In genomic region chr6:15063246-15063645, GRCm38 (mm10) we compare ENCODE assay signal across 24 mouse cellular contexts.
DNase-seq lines count a peak whose midpoint lies in the region; ATAC-seq and TF ChIP-seq lines count a peak whose summit lies in the region.
"Had no signal": no experiment of that assay in that cellular context is flagged by ENCODE, and none has a peak within 500 bp of the region (broad histone marks: within the 10 kb centered on the region; RNA-seq: fewer than 3 reads in every experiment).

No protein-coding gene starts in this region.

- no peak for TF ChIP-seq CTCF in lung, postnatal 0 days (IDR thresholded peaks at IDR 0.05)

- 24% methylated on average over 1 of the region's 1 CpGs for WGBS in hindbrain, embryonic 10.5 days
- 28% methylated on average over 1 of the region's 1 CpGs for WGBS in hindbrain, embryonic 16.5 days
- WGBS in embryonic facial prominence, embryonic 10.5 days, result 23% methylated on average over 1 of the region's 1 CpGs
- 74% methylated on average over 1 of the region's 1 CpGs for WGBS in lung, postnatal 0 days

- no peak overlapping the region for H3K4me3 ChIP-seq in hindbrain, embryonic 10.5 days
- no peak overlapping the region for H3K4me3 ChIP-seq in hindbrain, embryonic 16.5 days (ENCODE audit: low read length)
- no peak overlapping the region for H3K4me3 ChIP-seq in embryonic facial prominence, embryonic 10.5 days
- no peak overlapping the region for H3K4me3 ChIP-seq in lung, postnatal 0 days (ENCODE audit: low read depth, low read length)
- H3K4me3 ChIP-seq: forebrain, embryonic 10.5 days; forebrain, embryonic 13.5 days; gastrocnemius, adult 2 months had no signal

- no peaks in the 10 kb centered on the region for H3K27me3 ChIP-seq in hindbrain, embryonic 10.5 days (ENCODE audit: insufficient read depth, poor library complexity, severe bottlenecking)
- H3K27me3 ChIP-seq in hindbrain, embryonic 16.5 days (replicated peaks; ENCODE audit: control insufficient read depth, insufficient read depth, low read length), result no peaks in the 10 kb centered on the region
- no peaks in the 10 kb centered on the region for H3K27me3 ChIP-seq in embryonic facial prominence, embryonic 10.5 days (replicated peaks; ENCODE audit: low read depth, poor library complexity, severe bottlenecking)
- H3K27me3 ChIP-seq in lung, postnatal 0 days (replicated peaks; ENCODE audit: insufficient read depth, low read length), result no peaks in the 10 kb centered on the region
- H3K27me3 ChIP-seq: forebrain, embryonic 13.5 days; Patski had no signal

- H3K9ac ChIP-seq in hindbrain, embryonic 16.5 days (ENCODE audit: low read depth, low read length), result no peak overlapping the region
- no peak overlapping the region for H3K9ac ChIP-seq in lung, postnatal 0 days (replicated peaks; ENCODE audit: low read depth)
- H3K9ac ChIP-seq: forebrain, embryonic 13.5 days; forebrain, postnatal 0 days; hindbrain, embryonic 14.5 days had no signal

- H3K36me3 ChIP-seq in hindbrain, embryonic 10.5 days, result no peaks in the 10 kb centered on the region
- no peaks in the 10 kb centered on the region for H3K36me3 ChIP-seq in hindbrain, embryonic 16.5 days (ENCODE audit: control insufficient read depth, insufficient read depth, low read length)
- H3K36me3 ChIP-seq in embryonic facial prominence, embryonic 10.5 days (replicated peaks), result no peaks in the 10 kb centered on the region
- no peaks in the 10 kb centered on the region for H3K36me3 ChIP-seq in lung, postnatal 0 days (ENCODE audit: insufficient read depth, low read length)
- H3K36me3 ChIP-seq: forebrain, embryonic 10.5 days; G1E had no signal

- no peak for TF ChIP-seq EP300 in lung, postnatal 0 days (IDR thresholded peaks at IDR 0.05)

- no peaks in the 10 kb centered on the region for H3K9me3 ChIP-seq in hindbrain, embryonic 10.5 days
- no peaks in the 10 kb centered on the region for H3K9me3 ChIP-seq in hindbrain, embryonic 16.5 days (ENCODE audit: control insufficient read depth, low read length)
- no peaks in the 10 kb centered on the region for H3K9me3 ChIP-seq in embryonic facial prominence, embryonic 10.5 days
- H3K9me3 ChIP-seq in lung, postnatal 0 days (ENCODE audit: low read length), result no peaks in the 10 kb centered on the region
- H3K9me3 ChIP-seq: forebrain, embryonic 10.5 days; forebrain, embryonic 13.5 days; G1E had no signal

- peak; percentile 23 for DNase-seq in hindbrain, embryonic 10.5 days (ENCODE audit: low spot score)
- peak; percentile 78 for DNase-seq in embryo, embryonic 10.5 days (ENCODE audit: low spot score)
- DNase-seq in embryonic facial prominence, embryonic 10.5 days (ENCODE audit: low spot score), result peak; percentile 22
- no peak for DNase-seq in testis, postnatal 14 days (ENCODE audit: low spot score)
- DNase-seq in cerebellum, adult 8-10 months, result no peak
- DNase-seq in lung, postnatal 0 days (ENCODE audit: low spot score), result no peak
- DNase-seq: adrenal gland, postnatal 10 days; adrenal gland, postnatal 36 days; cerebellum, adult 11 months; cerebellum, adult 2 months; cerebellum, postnatal 14 days; forebrain, postnatal 0 days; gastrocnemius, adult 2 months; gastrocnemius, postnatal 14 days; heart, adult 11 months; heart, postnatal 36 days had no signal

- no peak overlapping the region for H3K4me2 ChIP-seq in hindbrain, embryonic 16.5 days (ENCODE audit: low read length)
- H3K4me2 ChIP-seq in lung, postnatal 0 days (replicated peaks; ENCODE audit: low read depth, low read length), result no peak overlapping the region
- H3K4me2 ChIP-seq: forebrain, embryonic 13.5 days; heart, embryonic 11.5 days; hindbrain, embryonic 14.5 days had no signal

- H3K27ac ChIP-seq in hindbrain, embryonic 10.5 days, result no peak overlapping the region
- no peak overlapping the region for H3K27ac ChIP-seq in hindbrain, embryonic 16.5 days (ENCODE audit: low read depth, low read length)
- H3K27ac ChIP-seq in embryonic facial prominence, embryonic 10.5 days (replicated peaks), result no peak overlapping the region
- no peak overlapping the region for H3K27ac ChIP-seq in lung, postnatal 0 days (ENCODE audit: low read length)
- H3K27ac ChIP-seq: forebrain, embryonic 10.5 days; forebrain, embryonic 13.5 days; gastrocnemius, adult 2 months; hindbrain, embryonic 14.5 days had no signal

- H3K4me1 ChIP-seq in hindbrain, embryonic 10.5 days (replicated peaks), result peaks cover 14% of the 10 kb centered on the region
- H3K4me1 ChIP-seq in hindbrain, embryonic 16.5 days (ENCODE audit: control insufficient read depth, insufficient read depth, low read depth, low read length), result no peaks in the 10 kb centered on the region
- peaks cover 11% of the 10 kb centered on the region for H3K4me1 ChIP-seq in embryonic facial prominence, embryonic 10.5 days
- no peaks in the 10 kb centered on the region for H3K4me1 ChIP-seq in lung, postnatal 0 days (ENCODE audit: insufficient read depth, low read depth, low read length)
- H3K4me1 ChIP-seq: forebrain, embryonic 13.5 days had no signal

- no peak for ATAC-seq in hindbrain, embryonic 16.5 days
- ATAC-seq in lung, postnatal 0 days, result no peak
- ATAC-seq: forebrain, embryonic 13.5 days; forebrain, postnatal 0 days; intestine, postnatal 0 days; Patski had no signal

Comparison
In these comparisons a context has a peak if more than half of its experiments do, and no peak if none do; other contexts are left out.
1. DNase-seq: peak in hindbrain, embryonic 10.5 days (single experiment), embryo, embryonic 10.5 days (single experiment) and embryonic facial prominence, embryonic 10.5 days (single experiment); none in testis, postnatal 14 days (single experiment), cerebellum, adult 8-10 months (single experiment) and lung, postnatal 0 days (single experiment).